Mouse (Mus musculus): ENCODE measurements around the gene Sept6.

Sept6 gene

DNA sequence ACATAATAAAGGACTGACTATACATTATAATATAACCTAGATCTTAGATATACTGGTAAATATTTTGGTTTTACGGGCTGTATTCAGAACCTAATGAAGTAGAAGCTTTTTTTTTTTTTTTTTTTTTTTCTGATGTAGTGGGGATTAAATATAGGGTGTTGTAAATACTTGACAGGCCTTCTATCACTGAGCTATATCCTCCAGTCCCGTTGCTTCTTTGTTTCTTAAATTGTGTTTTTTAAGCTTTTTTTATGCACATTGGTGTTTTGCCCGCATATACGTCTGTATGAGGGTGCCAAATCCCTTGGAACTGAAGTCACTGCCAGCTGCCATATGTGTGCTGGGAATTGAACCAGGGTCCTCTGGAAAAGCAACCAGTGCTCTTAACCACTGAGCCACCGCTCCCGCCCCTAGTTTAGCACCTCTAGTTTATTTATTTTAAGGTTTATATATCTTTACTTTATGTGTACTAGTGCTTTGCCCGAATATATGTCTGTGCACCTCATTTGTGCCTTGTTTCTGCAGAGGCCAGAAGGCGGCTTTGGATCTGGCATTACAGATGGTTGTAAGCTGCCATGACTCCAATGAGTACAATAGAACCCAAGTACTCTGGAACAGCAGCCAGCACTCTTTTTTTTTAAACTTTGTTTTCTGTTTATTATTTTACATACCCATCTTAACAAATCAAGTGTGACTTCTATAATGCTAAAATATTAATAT is 126.8 kb downstream of the Sept6 start:
- DNase-seq (ENCODE audit: low read depth) = no peak

DNA sequence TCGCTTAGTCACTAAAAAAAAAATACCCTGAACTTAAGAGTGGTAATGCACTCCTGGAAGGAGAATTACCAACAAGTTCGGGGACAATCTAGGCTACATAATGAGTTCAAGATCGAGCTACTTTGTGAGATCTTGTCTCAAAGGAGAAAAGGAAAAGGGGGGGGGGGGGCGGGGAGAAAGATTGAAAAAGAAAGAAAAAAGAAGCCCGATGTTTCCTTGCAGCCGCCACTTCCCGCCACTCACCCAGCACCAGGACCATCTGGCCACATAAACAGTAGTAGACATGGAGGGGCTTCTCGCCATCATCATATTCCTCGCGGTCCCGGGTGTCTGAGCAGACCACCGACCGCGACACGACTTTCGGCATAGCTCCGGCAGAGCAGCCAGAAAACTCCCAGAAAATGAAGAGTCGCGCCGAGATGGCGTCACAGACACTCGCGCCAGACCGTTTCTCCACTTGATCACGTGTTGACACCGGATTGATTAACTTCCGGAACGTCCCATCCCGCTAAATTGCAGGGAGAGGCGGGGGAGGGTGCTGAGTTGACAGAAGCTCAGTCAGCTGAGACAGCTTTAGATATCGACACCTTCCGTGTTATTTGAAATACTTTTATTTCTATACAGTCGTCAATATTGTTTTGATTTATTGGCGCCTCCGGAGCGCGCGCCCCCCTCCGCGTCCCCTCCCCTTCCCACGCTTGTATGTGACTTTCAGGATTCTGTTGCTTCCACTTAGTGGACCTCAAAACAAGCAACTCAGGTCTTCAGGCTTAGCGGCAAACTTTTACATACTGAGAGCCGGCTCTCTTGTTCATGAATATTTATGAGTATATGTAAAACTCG is 127.6 kb downstream of the Sept6 start:
- DNase-seq (ENCODE audit: low read depth) = peak; percentile 88
